Mouse (Mus musculus) limb, embryonic 14.5 days (tissue): ENCODE data around the gene Sh2b2. TPM values are rescaled to one million over a fixed set of nuclear protein-coding genes. Genes with fewer than 3 reads are reported as not detected.

Experiments
- ATAC-seq: fragments of 200-750 bp; cut with Nextera tagmentation; 2 replicates; pipeline ENCODE4 v1.8.0; 2017; ENCODE audit warnings: low read depth, moderate number of reproducible peaks, moderate TSS enrichment; ENCODE audit not compliant: low FRiP score
- DNase-seq: peaks from one replicate; pipeline ENCODE4 v3.0.0-alpha.2; 2015; ENCODE audit warnings: low spot score
- H3K27ac ChIP-seq: fragments of 300-500 bp; sonication (generic); replicated peaks from 2 replicates; pipeline ENCODE4 v1.5.1; 2014; ENCODE audit warnings: low read depth, mild to moderate bottlenecking, low read length, moderate library complexity, mixed read lengths
- H3K27me3 ChIP-seq: fragments of 300-500 bp; sonication (generic); 2 replicates; pipeline ENCODE4 v1.6.1; 2014; ENCODE audit warnings: low read length, mixed read lengths; ENCODE audit not compliant: control insufficient read depth, insufficient read depth
- H3K36me3 ChIP-seq: fragments of 300-500 bp; sonication (generic); 2 replicates; pipeline ENCODE4 v1.6.1; 2014; ENCODE audit warnings: mild to moderate bottlenecking, low read length, moderate library complexity, mixed read lengths; ENCODE audit not compliant: control insufficient read depth, insufficient read depth
- H3K4me1 ChIP-seq: fragments of 300-500 bp; sonication (generic); 2 replicates; pipeline ENCODE4 v1.6.1; 2014; ENCODE audit warnings: antibody characterized with exemption, low read length, mixed read lengths; ENCODE audit not compliant: control insufficient read depth, insufficient read depth
- H3K4me2 ChIP-seq: fragments of 300-500 bp; sonication (generic); replicated peaks from 2 replicates; pipeline ENCODE4 v1.6.1; 2014; ENCODE audit warnings: low read depth, mild to moderate bottlenecking, low read length, moderate library complexity; ENCODE audit not compliant: severe bottlenecking
- H3K4me3 ChIP-seq: fragments of 300-500 bp; sonication (generic); replicated peaks from 2 replicates; pipeline ENCODE4 v1.5.1; 2014; ENCODE audit warnings: low read length
- H3K9ac ChIP-seq: fragments of 300-500 bp; sonication (generic); 2 replicates; pipeline ENCODE4 v1.6.1; 2014; ENCODE audit warnings: mild to moderate bottlenecking, low read depth, low read length, moderate library complexity; ENCODE audit not compliant: severe bottlenecking
- H3K9me3 ChIP-seq: fragments of 300-500 bp; sonication (generic); 2 replicates; pipeline ENCODE4 v1.6.1; 2016; ENCODE audit warnings: low read length; ENCODE audit not compliant: control insufficient read depth
- POLR2A ChIP-seq: fragments of 200-500 bp; IDR thresholded peaks from 2 replicates; pipeline ENCODE4 v1.8.0; 2012; ENCODE audit warnings: inconsistent platforms, mild to moderate bottlenecking, moderate library complexity, borderline replicate concordance; ENCODE audit not compliant: insufficient read depth, insufficient read length; ENCODE audit errors: extremely low read depth
- WGBS: fragments of 180-500 bp; shearing (Covaris S2); extraction: QIAGEN DNeasy Blood & Tissue Kit; methylation state at CpG from one replicate; pipeline ENCODE4 v1.1.7; 2014; 5-methylcytosine and 5-hydroxymethylcytosine counted together
- polyA plus RNA-seq, 2 experiments: library from polyadenylated mRNA; depleted of rRNA in 1 of 2; stranded (reverse) in 1 of 2; unstranded in 1 of 2; fragments of >200 nt; fragmentation: Nextera tagmentation in 1 of 2; extraction: Ambion mirVana in 1 of 2; gene quantifications; 2 replicates each; pipeline versions ENCODE4 v1.2.1 to v1.2.3; 2012 to 2014

Sh2b2 gene
- polyA plus RNA-seq, 2 experiments: 6.3 to 14.6 TPM

DNA sequence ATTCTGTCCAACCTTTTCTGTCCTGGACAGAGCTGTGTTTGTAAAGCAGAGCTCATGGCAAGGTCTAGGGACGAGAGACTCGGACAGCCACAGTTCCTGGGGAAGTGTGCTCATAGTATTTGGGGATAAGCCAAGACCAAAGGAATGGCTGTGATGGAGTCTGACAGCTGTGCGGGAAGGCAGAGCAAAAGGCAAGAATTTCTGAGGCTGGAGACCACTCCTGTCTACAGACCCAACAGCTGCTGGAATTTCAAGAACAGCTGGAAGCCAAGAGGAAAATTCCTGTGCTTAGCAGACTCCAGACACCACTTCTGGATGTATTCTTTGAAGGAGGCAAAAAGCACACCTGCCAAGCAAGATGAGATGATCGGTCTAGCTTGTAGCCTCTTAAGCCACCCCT lies 23.6 kb upstream of the Sh2b2 start:
- H3K9me3 ChIP-seq: no peaks in the 10 kb centered on the region
- no peaks in the 10 kb centered on the region for H3K27me3 ChIP-seq
- H3K27ac ChIP-seq: 0 out of 2 replicates have a peak overlapping the region, but pooled peaks have one; percentile 48
- no peak overlapping the region for H3K4me2 ChIP-seq
- ATAC-seq (peak; percentile 87), DNase-seq (peak; percentile 79)
- no peak overlapping the region for H3K4me3 ChIP-seq
- H3K36me3 ChIP-seq: peaks cover 30% of the 10 kb centered on the region
- WGBS: 47% methylated on average over 4 of the region's 4 CpGs
- H3K4me1 ChIP-seq: peaks cover 9% of the 10 kb centered on the region
- no peak overlapping the region for H3K9ac ChIP-seq
- no peak for TF ChIP-seq POLR2A

DNA sequence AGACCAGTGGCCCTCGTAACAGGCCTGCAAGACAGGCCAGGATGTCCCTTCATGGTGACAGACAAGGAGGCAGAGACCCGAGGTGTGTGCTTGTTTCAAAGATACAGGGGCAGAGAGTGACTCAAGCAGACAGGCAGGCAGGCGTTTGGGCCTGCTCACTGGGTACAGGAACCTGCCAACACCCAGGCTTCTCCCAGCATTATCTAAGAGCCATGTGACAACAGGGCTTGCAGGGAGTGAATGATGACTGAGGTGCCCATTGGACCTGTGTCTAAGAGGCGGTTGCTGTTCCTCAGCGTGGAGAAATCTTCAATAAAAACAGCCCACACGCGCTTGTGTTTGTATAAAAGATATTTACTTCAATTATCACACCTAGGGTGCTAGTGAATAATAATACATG lies 19.7 kb upstream of the Sh2b2 start:
- ATAC-seq: no peak
- WGBS: 75% methylated on average over 7 of the region's 7 CpGs
- Histone ChIP-seq H3K9me3 (no peaks in the 10 kb centered on the region), H3K9ac (no peak overlapping the region), H3K4me2 (no peak overlapping the region), H3K4me1 (peaks cover 9% of the 10 kb centered on the region), H3K36me3 (no peaks in the 10 kb centered on the region), H3K4me3 (no peak overlapping the region), H3K27ac (no peak overlapping the region), H3K27me3 (no peaks in the 10 kb centered on the region)
- no peak for TF ChIP-seq POLR2A
- no peak for DNase-seq

DNA sequence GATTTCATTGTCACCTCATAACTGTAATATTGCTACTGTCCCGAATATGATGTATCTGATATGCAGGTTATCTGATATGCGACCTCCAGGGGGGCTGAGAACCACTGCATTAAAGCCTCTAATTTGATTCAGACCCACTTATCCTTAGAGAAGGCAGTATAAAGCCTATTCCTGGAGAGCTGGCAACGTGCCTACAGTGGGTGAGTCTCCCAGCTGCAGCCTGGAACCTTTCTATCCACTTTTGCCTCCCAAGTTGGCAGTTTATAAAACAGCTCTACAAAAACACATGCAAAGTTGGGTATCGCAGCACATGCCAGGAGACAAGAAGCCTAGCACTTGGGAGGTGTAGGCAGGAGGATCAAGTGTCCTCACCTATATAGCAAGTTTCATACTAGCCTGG lies 17.0 kb upstream of the Sh2b2 start:
- no peak overlapping the region for H3K4me2 ChIP-seq
- DNase-seq (no peak), ATAC-seq (no peak)
- H3K4me3 ChIP-seq: no peak overlapping the region
- H3K27me3 ChIP-seq: no peaks in the 10 kb centered on the region
- H3K4me1 ChIP-seq: peaks cover 2% of the 10 kb centered on the region; the same call in 1 of the 2 replicates
- no peak overlapping the region for H3K27ac ChIP-seq
- no peaks in the 10 kb centered on the region for H3K9me3 ChIP-seq
- 69% methylated on average over 4 of the region's 4 CpGs for WGBS
- no peak overlapping the region for H3K9ac ChIP-seq
- TF ChIP-seq POLR2A: no peak
- no peaks in the 10 kb centered on the region for H3K36me3 ChIP-seq

DNA sequence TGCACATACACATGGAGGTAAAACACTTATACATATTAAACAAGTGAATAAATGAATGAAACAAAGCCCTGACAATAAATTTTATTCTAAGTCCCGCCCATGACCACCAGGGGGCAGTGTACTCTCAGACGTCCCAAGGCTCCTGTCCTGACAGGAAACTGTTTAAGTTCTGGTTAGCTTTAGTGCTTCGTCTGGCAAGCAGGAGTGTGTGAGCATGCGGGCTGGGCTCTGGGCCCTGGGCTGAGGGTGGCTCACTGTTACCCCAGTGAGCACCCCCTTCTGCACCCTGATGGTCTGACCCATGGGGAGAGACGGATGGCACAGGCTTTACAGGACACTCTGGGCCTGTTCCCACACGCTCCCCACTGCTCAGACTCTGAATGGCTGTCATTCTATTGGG lies 12.6 kb upstream of the Sh2b2 start:
- no peaks in the 10 kb centered on the region for H3K36me3 ChIP-seq
- DNase-seq (peak; percentile 81), ATAC-seq (peak; percentile 68; the same call in 1 of the 2 replicates)
- H3K27me3 ChIP-seq: no peaks in the 10 kb centered on the region
- H3K27ac ChIP-seq: no peak overlapping the region
- no peak for TF ChIP-seq POLR2A
- no peak overlapping the region for H3K9ac ChIP-seq
- H3K4me1 ChIP-seq: peaks cover 2% of the 10 kb centered on the region; the same call in 1 of the 2 replicates
- no peak overlapping the region for H3K4me2 ChIP-seq
- H3K9me3 ChIP-seq: no peaks in the 10 kb centered on the region
- no peak overlapping the region for H3K4me3 ChIP-seq
- WGBS: 20% methylated on average over 6 of the region's 6 CpGs

GRCm38 (mm10) chr5:136252899-136253298 lies 6.5 kb upstream of the Sh2b2 start:
- peak; percentile 77 for DNase-seq
- Histone ChIP-seq H3K4me1 (no peaks in the 10 kb centered on the region), H3K27ac (no peak overlapping the region), H3K9ac (no peak overlapping the region), H3K27me3 (no peaks in the 10 kb centered on the region), H3K4me2 (no peak overlapping the region), H3K4me3 (no peak overlapping the region), H3K9me3 (no peaks in the 10 kb centered on the region), H3K36me3 (peaks cover 9% of the 10 kb centered on the region; the same call in 1 of the 2 replicates)
- no peak for TF ChIP-seq POLR2A
- ATAC-seq: peak; percentile 56; the same call in 1 of the 2 replicates
- WGBS: 18% methylated on average over 16 of the region's 17 CpGs

- 48% methylated on average over 7 of the region's 7 CpGs for WGBS
- ATAC-seq: no peak
- no peaks in the 10 kb centered on the region for H3K9me3 ChIP-seq
- no peak overlapping the region for H3K4me3 ChIP-seq
- no peak overlapping the region for H3K4me2 ChIP-seq
- no peak for TF ChIP-seq POLR2A
- DNase-seq: no peak
- H3K4me1 ChIP-seq: no peaks in the 10 kb centered on the region
- H3K36me3 ChIP-seq: peaks cover 9% of the 10 kb centered on the region; the same call in 1 of the 2 replicates
- no peaks in the 10 kb centered on the region for H3K27me3 ChIP-seq
- H3K27ac ChIP-seq: no peak overlapping the region
- H3K9ac ChIP-seq: no peak overlapping the region
Measured at GRCm38 (mm10) chr5:136251004-136251403, 4.6 kb upstream of the Sh2b2 start.
